Mouse (Mus musculus): ENCODE results near the gene Ms4a14.
"Not testable (repeated sequence)": the region's sequence is repeated elsewhere in the genome, so short reads cannot be mapped to it uniquely, and the experiment has no call there.

Ms4a14 gene

DNA sequence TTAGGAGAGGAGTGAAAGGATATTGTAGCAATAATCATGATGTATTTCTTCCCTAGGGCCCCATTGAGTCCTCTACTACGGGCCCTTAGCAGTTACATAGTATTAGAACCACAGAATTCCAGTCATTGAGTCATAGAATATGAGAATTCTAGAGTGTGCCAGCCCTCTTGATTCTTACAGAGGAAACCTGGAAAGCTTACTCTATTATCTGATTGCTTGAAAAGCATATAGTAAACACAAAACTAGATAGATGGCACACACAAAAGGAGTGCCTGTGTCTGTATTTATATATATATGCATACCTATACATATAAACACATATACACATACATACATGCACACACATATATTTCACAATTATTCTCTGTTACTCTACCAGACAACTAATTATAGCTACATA, at the start of gene Ms4a14:
TSS of gene Ms4a14 (minus strand) at position 101 of the 400 bp plus-strand sequence.
- DNase-seq (ENCODE audit: low spot score) = no peak

DNA sequence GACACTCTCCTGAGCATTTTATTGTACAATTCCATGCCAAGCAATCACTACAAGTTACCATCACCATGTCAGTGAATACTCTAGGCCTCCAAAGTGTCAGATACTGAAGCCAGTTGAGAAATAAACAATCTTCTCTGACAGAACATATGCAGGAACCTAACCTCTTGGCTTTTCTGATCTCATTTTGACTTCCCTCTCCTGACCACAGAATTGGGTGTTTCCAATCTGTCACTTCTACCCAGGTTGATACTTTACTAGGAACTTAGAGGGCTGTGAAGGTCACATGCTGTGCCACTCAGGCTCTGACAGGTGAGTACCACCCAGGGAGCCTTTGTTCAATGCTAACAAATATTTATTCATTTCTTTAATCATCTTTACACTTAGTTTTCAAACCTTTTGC, 47.7 kb upstream of the Ms4a14 start:
- no peak for DNase-seq (ENCODE audit: low spot score)

DNA sequence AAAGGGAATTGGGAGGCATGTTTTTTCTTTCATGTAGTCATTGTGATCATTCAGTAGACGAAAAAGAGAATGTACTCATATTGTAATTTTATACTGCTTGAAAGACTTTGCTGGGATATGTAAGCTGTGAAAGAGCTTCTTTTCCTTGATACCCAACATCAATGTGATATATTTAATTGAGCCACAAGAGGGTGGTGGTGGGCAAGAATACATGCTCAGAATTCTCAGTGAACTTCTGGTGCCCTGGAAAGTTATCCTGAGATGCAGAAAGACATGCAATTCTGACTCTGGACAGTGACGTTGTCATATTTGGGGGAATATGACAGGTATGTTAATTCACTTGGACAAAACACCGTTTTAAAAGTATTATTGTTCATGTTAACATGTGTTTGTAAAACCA, 45.9 kb upstream of the Ms4a14 start:
- no peak for DNase-seq (ENCODE audit: low spot score)

DNA sequence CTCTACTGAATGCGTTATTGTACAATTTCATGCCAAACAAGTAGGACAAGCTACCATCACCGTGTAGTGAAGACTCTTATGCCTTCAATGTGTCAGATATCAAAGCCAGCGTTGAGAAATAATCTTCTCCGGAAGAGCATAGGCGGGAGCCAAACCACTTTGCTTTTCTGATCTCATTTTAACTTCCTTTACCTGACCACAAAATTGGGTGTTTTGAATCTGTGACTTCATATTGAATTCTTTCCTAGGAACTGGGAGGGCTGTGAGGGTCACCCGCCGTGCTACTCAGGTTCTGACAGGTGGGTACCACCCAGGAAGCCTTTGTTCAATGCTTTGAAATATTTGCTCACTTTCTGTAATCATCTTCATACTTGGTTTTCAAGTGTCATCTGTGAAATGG, 41.5 kb upstream of the Ms4a14 start:
- no peak for DNase-seq (ENCODE audit: low spot score)

DNA sequence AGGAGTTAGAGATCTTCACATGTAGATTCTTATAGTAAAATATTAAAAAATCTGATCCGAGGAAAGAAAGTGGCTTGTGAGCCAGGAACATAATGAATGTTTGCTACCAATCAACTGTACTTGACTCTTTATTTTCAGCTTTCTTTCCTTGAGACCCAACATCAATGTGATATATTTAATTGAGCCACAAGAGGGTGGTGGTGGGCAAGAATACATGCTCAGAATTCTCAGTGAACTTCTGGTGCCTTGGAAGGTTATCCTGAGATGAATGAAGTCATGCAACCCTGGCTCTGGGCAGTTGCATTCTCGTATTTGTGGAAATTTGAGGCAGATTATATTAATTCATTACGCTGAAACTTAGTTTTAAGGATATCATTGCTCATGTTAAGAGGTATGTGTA, 37.6 kb upstream of the Ms4a14 start:
- no peak for DNase-seq (ENCODE audit: low spot score)

DNA sequence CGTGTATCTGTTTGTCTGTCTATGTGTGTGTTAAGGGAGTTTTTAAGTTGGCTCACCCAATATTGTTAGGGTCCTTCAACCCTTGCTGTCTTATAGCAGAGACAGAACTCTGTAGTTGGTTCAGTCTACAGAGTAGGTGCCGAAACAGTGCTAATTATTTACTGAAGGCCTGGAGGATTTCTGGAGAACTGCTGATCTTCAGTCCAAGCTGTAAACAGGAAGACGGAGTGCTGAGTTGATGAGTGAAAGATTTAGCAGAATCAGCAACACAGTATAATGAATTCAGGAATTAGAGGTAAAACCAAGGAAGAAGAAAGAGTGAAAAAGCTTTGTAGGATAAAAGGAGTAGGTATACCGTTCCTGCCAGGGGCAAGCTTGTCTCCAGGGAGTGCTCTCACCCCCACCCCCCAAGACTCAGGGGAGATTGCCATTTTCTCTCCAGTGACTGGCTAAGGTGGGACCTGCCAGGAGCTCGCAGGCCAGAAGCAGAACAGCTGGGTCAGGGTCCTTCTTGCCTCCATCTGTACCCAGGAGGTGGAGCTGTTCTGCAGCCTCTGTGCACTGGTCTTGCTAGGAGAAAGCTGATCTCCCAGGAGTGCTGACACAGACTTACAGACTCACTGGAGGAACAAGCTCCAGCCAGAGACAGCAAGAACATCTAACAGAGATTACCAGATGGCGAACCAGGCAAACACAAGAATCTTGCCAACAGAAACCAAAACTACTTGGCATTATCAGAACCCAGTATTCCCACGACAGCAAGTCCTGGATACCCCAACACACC, 35.6 kb upstream of the Ms4a14 start:
- no peak for DNase-seq (ENCODE audit: low spot score)

DNA sequence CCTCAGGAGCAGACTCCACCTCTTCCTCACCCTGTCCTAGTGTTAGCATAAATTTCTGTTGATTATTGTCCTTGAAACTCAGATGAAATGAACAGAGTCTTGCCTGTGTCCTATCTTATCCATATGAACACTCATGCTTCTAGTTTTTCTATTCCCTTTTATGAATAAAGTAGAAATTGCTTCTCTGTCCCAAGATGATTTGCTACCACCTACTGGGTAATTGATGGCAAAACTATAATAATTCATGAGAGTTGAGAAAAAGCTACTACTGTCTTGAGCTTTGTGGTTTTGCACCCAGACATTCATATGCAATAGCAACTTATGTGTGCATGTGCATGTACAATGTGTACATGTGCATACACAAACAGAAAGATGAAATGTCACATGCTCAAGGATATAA, 29.7 kb upstream of the Ms4a14 start:
- DNase-seq (ENCODE audit: low spot score) = no peak

DNA sequence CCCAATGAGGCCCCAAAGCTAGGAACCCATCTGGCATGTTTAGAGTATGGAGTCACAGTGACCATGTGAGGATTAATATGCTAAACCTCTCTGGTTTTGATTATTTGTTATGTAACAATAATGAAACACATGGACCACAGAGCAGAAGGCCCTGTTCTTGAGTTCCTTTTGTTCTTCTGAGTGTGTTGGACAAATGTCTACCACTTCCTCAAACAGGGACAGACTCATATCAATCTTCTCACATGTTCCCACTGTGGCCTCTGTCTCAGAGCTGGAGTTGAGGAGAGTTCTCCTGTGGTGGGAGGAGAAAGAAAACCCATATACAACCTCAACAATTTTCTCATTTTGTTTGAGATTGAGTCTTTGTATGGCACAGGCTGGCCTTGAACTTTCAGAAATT, 28.9 kb upstream of the Ms4a14 start:
- no peak for DNase-seq (ENCODE audit: low spot score)

DNA sequence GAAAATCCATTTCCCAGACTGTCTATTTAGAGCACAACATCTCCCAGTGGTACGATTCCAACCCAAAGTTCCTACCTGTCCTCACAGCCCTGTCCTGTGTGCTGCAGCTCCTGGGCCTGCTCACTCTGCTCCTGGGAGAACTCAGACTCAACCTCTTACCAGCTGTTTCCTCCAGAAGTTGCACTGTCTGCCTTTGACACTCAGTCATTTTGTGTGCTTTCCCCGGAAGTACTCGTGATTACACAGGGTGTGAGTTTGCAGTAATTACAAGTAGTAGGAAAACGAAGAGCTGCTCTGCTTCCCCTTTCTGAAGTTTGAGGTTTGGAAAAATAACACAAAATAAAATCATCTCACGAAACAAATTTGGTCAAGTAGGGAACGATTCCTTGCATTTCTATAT, 21.7 kb upstream of the Ms4a14 start, which contains the start of gene Ms4a7:
TSS of gene Ms4a7 (minus strand) at position 215 of the 400 bp plus-strand sequence.
- DNase-seq (ENCODE audit: low spot score) = no peak

DNA sequence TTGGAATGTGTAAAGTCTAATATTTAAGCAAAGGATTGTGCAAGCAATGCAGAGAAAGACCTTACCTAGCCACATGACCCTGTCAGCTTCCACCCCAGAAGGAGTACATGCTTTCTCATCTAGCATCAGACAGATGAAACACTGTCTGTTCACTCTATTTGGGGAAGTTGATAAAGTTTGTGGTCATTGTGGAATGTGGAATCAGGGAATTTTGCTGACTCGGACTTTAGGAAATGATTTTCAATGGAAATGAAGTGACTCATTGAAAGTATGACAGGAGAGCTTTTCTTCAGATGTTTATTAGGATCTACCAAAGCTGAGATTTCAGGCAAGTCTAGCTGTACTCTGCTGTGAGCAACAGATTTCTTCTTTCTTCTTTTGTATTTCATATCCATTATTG, 6.9 kb upstream of the Ms4a14 start:
- no peak for DNase-seq (ENCODE audit: low spot score)

DNA sequence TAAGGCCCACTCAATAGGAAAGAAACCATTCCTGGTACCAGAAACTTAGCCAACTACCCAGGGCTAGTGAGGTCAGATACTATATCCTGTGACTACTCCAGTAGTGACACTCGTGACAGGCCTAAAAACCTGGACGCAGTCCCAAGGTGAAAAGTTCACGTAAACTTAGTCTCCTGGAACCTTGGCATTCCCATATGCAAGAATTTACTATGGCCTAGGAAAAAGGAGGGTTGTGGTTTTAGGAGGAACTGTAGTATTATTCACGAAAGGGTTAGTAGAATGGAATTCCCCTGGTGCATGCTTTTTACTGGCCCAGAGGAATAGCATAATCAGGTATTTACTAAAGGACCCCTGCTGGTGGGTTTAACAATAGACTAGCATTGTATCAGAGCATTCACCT, 2.5 kb upstream of the Ms4a14 start:
- no peak for DNase-seq (ENCODE audit: low spot score)

DNA sequence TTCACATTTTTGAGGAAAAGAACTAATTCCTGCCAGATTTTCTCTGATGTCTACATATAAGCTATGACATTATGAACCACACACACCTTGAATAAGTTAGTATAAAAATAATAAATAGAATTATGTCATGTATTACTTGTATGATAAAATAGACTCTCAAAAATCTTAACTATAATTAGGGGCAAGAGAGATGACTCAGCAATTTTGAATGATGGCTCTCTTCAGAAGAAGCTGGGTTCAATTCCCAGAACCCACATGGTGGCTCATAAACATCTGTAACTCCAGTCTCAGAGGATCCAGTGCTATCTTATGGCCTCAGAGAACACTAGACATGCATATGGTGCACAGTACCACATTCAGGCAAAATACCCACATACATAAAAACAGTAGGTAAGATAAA, 5.4 kb downstream of the Ms4a14 start:
- DNase-seq (ENCODE audit: low spot score) = no peak

DNA sequence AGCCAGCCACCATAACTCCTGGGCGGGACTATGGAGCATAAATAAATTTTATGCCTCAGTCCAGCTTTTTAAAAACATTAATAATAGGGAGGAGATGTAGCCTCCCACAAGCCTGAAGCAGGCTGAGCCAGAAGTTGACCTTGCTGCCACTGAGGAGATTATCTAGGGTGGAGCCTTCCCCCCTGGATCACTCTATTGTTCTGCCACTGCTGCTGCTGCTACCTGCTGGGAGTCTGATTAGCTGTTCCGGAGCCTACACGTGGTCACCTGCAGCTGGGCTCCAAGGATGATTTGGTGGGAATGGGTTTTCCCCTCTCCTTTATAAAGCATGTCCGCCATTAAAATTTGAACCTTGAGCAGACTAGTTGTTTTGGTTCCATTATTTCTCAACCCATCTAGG, 14.7 kb downstream of the Ms4a14 start:
- DNase-seq (ENCODE audit: low spot score) = not testable (repeated sequence)

DNA sequence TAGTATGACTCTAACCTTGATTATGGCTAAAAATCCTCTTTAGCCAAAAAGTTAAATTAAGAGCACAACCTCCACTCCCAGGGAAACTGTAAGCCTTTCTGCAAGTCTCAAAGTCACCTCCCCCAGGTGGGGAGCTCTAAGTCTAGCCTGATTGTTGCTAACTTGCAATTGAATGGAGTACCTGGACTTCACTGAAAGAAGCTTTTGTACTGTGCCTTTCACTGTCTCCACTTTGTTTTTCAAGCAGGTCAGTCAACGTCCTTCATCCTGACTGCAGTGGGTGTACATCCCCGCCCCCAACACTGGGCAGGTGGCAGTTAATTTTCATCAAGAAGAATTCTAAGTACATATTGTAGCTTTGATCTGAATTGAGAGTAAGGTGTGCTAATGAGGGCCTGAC, 15.3 kb downstream of the Ms4a14 start:
- DNase-seq (ENCODE audit: low spot score) = no peak

DNA sequence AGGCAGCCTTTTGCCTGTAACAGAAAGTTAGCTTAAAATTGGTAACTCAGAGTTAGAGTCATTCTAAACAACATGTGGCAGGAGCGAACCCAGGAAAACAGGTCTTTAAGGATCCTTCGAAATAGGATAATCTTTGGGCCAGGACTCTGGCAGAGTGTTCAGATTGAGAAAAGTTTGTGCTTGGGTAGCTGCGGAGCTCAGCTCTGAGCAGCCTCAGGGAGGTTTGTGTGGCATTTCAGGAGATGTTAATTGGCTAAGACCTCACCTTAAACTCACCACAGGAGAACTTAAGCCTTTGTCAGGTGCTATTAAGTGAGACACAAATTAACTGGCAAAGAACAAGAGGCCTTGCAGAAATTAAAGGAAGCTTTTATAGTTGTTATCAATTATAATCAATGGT, 20.6 kb downstream of the Ms4a14 start:
- not testable (repeated sequence) for DNase-seq (ENCODE audit: low spot score)

DNA sequence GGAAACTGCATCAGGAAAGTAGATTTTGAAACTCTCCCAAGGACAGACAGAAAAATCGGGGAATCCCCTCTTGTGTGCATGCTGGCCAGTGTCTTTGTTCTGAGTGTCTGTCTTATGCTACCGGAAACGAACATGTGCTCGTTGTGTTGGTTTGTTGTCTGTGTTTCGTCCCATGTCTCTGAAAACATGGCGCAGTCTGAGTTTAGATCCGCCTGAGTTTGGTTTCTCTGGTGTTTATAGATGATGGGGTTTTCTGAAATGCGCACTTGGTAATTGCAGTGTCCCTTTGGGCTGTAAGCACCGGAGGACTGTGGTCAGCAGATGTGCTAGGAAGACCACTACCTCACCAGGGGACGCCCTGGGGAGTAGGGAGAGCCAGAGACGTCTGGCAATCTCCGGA, 21.3 kb downstream of the Ms4a14 start:
- DNase-seq (ENCODE audit: low spot score) = no peak

DNA sequence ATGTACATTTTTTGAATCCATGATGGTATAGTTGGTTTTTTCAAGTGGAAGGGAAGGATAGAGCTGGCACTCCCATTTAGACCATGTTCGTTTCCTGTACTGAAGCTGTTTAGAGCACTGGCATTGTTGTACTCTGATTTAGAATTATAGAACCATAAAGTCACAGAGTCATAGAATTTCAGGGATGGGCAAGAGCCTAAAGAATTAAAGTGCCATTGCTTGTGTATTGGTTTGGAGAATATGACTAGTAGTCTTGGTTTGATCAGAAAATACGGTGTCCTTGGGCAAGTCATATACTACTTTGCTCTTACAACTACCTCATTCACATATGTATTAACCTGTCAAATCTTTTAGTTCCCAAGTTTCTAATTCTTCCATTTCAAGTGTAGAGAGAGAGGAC, 30.5 kb downstream of the Ms4a14 start, which contains the start of gene Ms4a5:
TSS of gene Ms4a5 (minus strand) at position 101 of the 400 bp plus-strand sequence.
- DNase-seq (ENCODE audit: low spot score) = no peak

DNA sequence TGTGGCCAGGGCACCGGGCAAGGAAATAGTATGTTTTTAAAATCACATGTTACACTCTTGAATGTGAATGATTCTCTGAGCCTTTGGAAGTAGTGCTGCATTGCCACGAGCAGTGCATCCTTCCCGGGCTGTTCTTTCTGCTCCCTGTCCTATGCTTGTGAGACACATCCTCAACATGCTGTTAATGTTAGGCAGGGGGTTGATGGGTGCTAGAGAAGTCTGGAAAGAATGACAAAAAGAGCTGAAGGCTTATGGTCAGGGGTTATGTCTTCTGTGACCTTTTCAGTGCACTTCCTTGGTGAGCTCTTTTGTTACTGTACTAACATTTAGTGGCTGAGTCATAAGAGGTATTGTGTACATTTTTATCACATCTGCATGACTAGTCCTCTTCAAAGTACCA, 34.0 kb downstream of the Ms4a14 start:
- no peak for DNase-seq (ENCODE audit: low spot score)

DNA sequence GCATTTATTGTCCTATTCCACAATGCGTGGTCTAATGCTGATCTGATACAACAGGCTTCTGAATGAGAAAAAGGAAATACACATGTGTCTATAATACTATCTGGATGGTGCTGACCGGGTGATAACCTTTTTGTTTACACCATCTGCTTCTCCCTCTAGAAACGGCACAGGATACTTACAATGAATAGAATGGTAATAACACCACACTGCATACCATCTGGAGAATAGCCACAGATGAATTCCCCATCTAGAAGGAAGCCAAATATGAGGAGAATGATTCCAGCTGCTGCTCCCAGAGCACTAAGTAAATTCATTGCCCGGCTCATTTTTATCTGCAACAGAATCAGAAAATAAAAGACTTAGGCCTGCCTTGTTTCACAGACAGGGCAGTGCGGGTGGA, 37.8 kb downstream of the Ms4a14 start:
- DNase-seq (ENCODE audit: low spot score) = no peak

DNA sequence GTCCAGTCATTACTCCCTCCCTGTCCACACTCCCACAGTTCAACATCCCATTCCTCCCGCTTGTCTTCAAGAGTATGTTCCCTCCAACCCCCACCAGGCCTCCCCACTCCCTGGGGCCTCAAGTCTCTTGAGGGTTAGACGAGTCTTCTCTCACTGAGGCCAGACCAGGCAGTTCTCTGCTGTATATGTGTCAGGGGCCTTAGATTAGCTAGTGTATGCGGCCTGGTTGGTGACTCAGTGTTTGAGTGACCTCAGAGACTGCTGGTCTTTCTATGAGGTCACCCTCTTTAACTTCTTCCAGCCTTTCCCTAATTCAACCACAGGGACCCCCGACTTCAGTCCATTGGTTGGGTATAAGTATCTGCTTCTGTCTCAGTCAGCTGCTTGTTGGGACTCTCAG, 47.3 kb downstream of the Ms4a14 start:
- no peak for DNase-seq (ENCODE audit: low spot score)

DNA sequence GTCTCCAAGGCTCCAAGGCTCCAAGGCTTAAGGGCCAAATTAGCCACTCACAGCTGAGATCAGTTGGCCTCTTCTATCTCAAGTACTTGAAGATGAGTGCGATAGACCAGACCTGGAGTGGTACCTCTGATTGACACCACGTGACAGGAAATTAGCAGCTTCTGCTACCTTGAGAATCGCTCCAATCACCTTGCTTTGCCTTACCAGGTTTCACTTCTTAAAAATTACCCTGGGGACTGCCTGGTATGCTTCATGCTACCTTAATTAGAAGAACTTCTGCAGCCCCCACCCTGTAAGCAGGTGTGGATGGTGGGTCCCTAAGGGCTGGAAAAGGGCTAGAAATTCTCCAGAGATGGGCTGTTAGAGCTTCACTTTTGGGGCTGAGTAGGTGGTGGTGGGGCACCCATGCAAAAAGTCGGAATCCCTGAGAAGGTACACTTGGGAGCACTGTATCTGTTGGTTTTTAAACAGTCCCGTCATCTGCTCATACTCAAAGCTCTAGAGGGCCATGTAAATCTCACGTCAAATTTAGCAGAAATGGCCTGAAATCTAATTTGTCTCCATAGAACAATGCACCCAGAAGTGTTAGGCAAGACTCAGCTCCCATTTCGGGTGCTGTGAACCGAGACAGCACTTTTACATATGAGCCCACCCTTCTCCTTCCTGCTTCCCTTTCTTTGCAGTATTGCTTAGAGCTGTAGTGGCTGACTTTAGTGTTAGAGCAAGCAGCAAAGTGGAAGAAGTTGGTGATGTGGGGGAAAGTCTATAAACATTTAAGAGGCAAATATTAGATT, 48.0 kb downstream of the Ms4a14 start, which contains the start of gene Ms4a1:
TSS of gene Ms4a1 (minus strand) at position 190 of the 794 bp plus-strand sequence.
- DNase-seq (ENCODE audit: low spot score) = no peak

DNA sequence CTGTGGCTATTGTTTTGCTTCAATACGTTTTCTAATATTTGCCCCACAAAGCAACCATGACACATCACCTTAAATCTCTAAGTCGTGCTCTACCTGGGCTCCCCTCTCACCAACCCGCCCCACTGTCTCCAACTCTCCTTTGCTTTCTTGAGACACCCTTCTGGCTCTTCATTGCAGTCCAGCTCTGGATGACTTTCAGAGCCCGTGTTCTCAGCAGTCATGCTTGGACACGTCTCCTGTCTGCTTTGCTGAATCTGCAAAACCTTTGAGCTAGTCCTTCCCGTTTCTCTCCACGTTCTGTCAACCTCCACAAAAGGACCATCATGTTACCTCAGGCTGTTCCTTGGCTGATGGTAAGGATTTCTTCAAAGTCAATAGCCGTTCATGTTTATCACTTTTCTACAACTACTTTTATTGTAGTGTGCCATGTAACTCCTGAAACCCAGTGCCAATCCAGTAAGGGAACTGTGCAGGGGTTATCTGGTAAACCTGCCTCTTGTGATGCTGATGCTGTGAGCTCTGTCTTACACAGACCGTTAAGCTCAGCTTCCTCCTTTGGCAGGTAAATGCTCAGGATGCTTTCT, 49.6 kb downstream of the Ms4a14 start:
- no peak for DNase-seq (ENCODE audit: low spot score)

DNA sequence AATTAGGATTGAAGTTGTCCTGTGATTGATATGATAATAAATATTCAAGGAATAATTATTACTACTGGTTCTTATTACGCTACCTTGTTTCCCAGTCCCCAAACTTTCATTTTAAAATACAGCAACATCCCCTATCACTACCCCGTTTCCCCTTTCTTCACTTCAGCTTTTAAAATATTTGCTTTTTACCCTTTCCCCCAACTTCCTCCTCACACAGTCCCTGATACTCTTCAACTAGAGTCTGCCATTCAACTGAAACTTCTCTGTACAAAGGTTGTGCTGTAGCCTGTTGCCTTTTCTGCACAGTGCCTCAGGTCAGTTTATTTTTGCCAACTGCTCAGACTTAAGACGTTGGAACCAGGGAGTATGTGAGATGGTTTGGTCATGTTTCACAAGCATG, 50.7 kb downstream of the Ms4a14 start:
- DNase-seq (ENCODE audit: low spot score) = no peak
